Mouse (Mus musculus) erythroblast, embryonic 14.5 days (primary cell): Measurements from ENCODE around the gene D930048N14Rik.

ENCODE experiments used
- GATA1 ChIP-seq: IDR thresholded peaks from 2 replicates; pipeline ENCODE4 v1.6.1; 2012; ENCODE audit warnings: low read length, inconsistent platforms, mixed read lengths
- TAL1 ChIP-seq: IDR thresholded peaks from 3 replicates; pipeline ENCODE4 v1.6.1; 2012; ENCODE audit warnings: low read length, inconsistent platforms, mixed read lengths

DNA sequence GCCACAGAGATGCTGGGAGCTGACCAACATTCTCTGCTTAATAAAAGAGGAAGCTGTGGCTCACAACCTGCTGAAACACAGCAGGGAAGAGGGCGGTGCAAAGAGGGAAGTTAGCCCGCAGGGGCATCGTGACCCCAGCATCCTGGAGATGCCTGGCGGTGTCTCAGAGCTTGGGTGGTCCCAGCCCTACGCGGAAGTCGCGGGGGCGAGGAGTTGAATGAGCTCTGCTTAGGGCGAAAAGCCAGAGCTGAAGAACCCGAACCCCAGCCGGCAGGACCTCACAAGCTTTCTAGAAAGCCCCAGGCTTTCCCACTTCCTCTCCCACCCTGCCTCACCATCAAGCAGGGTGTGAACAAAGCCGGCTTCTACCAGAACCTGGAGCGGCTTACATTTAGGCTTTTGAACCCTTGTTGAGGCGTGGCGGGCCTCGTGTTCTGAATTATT lies 12.8 kb upstream of the D930048N14Rik start:
- TF ChIP-seq TAL1 = no peak
- TF ChIP-seq GATA1 = no peak
